Mouse (Mus musculus): ENCODE measurements around the gene Galnt17.

The Galnt17 gene

DNA sequence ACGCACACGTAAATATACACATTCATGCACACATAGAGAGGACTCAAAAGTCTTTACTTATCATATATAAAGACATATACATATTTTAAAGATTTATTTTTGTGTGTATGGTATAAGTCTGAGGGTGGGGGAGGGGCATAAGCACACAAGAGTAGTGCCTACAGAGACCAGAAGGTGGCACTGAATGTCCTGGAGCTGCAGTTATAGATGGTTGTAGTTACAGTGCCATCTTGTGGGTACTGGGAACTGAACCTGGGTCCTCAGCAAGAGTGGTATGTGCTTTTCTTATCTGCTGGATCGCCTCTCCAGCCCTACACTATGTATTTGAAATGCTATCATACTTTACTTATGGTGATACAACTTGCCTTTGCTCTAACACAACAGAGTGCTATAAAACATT, 68.5 kb downstream of the Galnt17 start:
- DNase-seq: no peak

DNA sequence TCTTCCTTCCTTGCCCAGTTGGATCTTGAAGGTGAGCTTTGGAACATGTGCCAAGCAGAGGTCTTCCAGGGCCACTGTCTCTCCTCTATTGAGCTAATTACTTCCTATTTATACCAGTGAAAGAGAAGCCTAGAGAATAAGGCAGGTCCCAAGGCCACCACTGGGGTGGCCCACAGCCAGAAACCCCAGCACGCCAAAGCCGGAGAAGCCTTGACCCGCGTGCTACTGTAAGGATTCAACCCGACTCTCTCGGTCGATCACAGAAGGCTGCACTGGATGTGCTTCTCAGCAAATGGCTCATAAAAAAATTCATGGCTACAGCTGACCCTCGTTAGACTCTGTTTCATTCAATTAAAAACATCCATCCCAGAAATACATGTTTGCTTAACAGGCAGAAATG, 71.4 kb downstream of the Galnt17 start:
- peak; percentile 3 for DNase-seq

DNA sequence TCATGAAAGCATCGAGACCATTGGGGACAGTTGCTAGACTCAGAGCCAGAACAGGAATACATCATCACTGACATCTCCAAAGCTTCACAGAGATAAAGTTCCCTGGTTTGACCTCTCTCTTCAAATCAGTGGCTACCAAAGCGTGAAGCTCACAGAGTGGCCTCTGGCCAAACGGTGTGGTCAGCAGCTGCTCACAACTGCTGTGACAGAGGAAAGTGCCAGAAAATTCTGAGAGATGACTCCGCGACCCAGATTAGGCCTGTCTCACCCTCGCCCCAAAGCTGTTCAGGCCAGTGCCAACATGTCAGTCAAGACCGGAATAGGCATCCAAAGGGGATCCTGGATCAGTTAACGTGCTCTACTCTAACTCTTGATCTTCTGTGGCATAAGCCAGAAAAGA, 74.5 kb downstream of the Galnt17 start:
- no peak for DNase-seq

DNA sequence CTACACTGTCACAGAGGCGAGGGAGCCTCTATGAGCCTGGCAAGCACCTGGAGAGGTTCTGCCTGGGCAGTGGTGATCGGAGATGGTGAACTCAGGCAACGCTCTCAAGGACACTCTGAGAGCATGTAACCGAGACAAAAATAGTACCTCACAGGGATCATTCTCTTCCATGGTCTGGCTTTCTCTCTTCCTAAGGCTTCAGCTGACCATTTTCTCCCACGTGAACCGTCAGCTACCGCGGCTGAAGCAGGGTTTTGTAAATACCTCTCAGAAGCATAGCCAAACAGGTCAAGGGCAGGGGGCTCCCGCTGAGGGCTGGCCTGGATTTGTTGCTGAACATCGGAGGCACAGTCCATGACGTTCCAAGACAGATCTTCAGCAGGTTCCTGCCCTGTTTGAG, 77.2 kb downstream of the Galnt17 start:
- no peak for DNase-seq

DNA sequence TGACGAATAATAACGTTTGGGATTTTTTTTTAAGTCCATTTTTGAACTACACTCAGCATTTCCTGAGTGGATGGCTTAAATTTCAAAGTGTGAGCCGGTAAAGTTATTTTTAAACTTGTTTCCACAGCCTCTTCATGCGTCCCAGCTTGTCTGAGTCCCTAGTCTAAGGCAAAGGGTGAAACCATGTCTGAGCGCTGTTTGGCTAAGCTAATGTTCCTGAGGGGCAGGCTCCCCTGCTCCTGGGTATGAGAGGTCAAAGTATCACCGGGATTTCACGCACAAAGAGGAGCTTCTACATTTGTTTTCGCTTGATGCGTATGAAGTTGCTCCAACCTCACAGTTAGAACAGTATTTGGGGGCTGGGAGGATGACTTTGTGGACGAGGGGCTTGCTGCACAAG, 78.6 kb downstream of the Galnt17 start:
- DNase-seq: no peak

DNA sequence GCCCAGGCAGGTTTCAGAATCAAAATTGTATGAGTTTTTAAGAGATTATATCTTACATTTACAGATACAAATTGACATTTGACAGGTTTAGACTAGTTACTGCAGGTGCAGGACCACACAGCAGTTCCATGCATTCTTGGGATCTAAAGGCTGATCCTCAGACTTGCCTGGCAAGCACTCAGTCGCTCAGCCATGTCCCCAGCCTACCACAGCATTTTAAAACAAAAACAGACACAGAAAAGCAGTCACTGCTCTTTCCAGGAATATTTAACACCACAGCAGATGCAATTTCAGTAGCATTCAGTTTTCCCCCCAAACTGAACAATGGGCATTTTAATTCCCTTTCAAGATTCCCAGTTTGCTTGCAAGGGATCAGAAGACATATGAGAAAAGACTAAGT, 84.9 kb downstream of the Galnt17 start:
- no peak for DNase-seq

DNA sequence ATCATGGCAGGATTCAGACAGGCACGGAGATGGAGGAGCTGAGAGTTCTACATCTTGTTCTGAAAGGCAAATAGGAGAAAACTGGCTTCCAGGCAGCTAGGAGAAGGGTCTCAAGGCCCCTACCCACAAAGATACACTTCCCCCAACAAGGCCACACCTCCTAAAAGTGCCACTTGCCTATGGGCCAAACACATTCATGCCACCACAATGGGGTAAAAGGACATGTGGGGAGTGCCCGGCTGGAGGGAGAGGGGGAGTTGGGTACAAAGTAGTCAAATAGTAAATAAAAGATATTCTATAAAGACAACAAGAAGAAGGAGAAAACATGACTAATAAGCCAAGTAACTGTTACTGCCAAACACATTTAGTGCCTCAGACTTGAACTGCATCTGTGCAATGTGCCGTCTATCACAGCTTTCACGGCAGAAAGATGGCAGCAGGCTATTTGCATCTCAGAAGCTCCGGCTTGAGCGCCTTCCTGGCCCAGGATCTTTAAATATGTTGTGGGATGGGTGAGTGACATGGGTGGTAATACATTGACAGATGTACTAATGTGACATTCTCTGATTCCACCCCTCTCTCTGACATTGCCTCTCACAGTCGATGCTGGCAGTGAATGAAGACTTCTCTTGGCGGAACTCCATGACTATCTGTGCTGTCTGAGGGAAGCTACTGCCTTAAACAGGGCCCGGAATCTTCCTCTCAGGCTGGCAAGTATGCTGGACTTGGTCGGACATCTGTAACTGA, 85.6 kb downstream of the Galnt17 start:
- DNase-seq: peak; percentile 3

DNA sequence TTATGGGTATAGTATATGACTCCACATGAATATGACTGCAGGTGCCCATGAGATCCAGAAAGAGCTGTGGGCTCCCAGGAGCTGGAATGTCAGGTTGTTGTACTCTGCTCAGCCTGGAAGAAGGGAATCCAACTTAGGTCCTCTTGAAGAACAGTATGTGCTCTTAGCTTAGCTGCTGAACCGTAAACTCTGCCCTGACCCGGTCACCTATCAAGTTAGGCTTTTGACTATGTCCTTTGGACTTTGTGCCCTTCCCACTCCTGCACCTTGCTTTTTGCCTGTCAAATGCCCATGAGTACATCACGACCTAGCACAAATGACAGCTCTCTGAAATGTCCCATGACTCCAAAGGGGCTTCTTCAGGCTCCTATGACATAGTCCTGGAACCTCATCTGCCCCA, 90.1 kb downstream of the Galnt17 start:
- DNase-seq: peak; percentile 12

DNA sequence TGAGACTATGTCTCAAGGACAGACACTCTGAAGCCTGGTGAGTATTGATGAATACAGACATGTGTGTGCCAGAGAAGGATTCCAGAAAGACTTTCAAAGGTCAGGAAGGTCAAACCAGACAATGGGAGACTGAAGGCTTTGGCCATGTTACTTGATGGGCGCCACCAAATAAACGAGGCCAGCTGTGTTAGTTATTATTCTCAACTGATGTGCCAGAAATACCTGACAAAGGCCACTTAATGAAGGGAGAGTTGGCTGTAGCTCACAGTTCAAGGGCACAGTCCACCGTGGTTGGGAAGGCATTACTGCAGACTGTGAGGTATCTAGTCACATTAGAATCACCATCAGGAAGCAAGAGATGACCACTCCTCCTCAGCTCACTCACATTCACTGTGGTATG, 96.7 kb downstream of the Galnt17 start:
- peak; percentile 2 for DNase-seq

DNA sequence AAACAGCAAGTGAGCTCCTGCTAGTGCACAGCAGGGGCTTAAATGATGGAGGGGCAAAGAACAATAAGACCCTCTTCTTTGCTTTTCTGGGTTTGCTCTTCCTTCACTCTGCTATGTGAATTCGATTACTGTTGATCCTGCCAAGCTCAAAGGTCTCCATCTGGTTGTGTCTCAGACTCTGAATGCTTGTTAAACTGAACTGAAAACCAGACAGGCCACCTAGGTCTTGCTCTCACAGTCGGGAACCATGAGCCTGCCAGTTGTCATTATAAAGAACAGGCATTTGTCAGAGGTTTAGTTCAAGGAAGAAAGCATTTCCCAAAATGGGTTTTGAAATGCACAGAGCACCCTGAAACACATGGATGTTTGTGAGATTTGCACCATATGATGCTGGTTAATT, 107.2 kb downstream of the Galnt17 start:
- no peak for DNase-seq

DNA sequence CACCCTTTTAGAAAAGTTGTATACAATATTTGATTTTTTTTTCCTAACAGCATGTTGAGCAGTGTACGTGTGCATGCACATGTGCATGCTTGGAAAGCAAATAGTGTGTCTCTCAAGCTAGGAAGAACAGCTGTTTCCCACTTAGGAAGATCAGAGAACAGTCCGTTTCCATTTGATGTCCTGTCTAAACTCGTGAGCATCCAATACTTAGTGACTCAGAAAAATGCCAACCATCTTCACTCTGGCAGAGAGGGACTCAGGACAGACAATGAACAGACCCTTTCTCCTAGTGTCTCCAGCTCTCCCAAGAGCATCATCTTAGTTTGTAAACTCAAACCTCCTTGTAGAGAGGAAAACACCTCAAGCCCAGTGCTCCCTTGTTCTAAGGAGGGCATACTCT, 116.0 kb downstream of the Galnt17 start:
- DNase-seq: no peak

DNA sequence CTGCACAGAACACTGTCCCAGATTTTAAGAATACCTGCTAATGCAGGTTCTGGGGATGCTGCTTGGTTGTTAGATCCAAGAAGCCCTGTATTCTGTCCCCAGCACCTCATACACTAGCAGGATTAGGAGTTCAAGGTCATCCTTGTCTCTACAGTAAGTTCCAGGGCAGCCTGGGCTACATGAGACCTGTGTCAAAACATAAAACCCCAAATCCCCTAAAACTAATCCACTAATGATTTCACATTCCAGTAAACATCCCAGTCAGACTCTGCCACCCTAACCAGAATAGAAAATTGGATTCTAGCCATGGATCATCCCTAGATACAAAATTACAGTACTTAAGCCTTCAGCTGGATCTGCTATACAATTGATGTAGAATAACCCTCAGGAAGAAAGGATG, 123.7 kb downstream of the Galnt17 start:
- no peak for DNase-seq

DNA sequence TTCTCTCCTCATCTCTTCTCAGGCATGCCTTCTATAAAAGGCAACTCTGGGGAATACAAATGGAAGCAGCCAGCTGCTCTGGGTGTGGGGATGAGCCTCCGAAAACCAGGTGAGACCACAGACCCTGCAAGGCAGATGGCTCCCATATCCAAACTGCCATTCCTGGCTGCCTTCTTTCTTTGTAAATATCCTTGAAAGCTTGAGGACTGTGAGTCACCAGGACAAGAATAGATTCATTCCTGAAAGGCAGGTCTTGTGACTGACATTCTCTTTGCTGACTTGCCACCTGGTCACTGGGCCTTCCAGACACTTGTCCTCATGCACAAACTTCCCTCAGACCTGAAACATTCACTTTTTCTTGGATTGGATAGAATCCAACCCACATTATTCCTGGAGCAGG, 127.1 kb downstream of the Galnt17 start:
- DNase-seq: no peak

DNA sequence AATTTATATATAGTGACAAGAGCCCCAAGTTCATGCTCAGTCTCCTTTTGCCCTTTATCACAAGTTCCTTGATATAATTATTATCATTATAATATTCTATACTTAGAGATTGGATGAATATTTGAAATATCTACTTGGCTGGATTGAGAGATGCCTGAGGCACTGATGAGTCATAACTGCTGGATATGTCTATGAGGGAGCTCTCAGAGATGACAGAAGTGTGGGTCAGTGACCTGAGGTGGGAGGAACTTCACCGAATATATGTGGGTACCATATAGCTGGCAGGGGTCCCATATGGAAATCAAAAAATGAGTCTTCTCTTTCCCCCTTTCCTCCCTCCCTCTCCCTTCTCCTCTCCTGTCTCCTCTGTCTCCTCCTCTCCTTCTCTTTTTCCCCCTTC, 127.5 kb downstream of the Galnt17 start:
- DNase-seq: no peak

DNA sequence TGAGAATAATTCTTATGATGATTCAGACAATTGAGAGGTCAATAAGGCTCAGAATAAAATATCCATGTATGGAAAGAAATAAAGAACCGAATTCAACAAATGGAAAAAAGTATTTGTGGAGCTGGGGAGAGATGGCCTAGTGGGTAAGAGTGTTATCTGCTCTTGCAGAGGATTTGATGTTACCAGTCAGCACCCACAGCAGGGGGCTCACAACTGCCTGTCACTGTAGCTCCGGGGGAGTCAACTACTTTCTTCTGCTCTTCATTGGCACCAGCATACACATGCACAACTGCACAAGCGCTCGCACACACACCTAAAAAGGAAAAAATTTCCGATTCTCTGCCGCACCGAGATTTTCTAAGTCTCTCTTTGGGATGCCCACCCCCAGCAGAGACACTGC, 130.4 kb downstream of the Galnt17 start:
- DNase-seq: no peak

DNA sequence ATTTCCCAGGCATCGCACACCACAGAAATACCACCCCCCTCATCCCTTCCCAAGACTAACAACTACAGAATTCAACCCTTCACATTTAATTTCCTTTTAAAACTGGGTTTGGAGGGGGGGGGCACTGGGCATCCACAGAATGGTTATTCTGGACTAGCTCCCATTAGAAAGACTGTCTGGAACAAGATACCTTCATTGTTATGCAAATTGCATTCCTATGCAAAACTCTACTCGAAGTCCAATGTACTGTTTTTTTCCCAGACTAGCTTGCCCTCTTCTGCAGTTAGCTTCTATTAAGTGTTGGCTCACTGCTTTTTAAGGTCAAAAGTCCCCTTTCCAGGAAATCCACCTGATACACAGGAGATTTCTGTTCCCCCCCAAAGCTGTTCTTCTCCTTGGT, 131.1 kb downstream of the Galnt17 start:
- no peak for DNase-seq

DNA sequence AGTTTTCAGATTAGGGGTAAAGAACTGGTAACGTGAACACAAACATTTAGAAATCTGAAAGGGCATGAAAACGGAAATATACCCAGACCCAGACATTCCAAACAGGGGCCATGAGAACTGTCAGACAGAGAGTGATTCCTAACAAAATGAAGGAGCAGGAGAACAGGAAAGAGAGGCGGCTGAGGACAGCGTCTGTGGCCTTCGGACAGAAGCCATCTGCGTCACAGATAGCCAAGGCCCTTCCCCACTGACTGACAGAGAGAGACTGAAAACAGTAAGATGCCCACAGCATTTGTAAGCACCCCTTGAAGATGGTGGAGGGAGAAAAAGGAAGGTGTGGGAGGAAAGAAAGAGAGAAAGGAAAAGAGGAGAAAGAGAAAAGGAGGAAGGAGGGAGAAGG, 139.1 kb downstream of the Galnt17 start:
- no peak for DNase-seq

DNA sequence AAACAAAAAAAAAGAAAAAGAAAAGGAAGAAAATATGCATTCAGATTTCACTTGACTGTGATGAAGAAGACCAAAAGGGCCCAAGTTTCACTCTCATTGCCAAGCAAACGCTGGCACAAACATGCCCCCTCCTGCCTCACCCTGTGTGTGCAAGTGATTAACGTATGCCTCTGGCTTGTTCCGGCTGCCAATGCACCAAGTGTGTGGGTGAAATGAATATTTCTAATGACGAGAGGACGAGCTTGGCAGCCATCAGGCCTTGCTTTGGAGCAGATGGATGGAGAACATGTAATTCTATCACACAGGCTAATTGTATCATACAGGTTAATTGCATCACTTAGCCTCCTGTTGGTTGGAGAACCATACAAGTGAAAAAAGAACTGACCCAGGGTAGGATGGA, 140.9 kb downstream of the Galnt17 start:
- no peak for DNase-seq

DNA sequence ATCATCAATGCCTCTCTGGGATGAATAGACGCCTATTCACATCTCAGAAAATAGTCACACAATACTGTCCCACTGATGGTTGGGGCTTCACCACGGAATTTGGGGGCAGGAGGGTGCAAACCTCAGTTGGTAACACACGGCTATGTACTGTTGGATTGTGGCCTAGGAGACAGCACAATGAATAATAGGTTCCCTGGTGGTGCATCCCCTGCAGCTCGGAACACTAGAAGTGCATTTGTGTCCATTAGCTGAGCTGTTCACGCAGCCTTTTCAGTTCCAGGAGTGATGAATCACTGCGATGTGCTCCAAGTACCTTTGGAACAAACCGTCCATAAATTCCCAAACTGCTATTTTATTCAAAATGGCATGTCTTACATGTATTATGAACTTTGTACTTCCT, 142.6 kb downstream of the Galnt17 start:
- no peak for DNase-seq

DNA sequence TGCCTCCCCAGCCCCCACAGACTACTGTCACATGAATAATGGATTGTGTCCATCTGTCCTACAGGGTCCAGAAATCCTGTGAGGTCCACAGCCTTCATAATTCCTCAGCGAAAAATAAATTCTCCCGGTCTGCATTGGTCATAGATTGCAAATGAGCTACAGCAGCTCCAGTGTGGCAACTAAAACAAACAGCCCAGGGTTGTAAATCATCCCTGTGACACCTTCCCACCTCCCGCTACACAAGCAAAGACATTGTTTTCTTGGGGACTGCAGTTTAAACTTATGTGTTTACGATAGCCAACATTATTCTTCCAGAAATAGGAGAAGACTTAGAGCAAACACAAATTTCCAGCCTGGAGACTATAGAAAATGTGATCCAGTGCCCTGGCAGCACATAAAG, 150.4 kb downstream of the Galnt17 start:
- no peak for DNase-seq

DNA sequence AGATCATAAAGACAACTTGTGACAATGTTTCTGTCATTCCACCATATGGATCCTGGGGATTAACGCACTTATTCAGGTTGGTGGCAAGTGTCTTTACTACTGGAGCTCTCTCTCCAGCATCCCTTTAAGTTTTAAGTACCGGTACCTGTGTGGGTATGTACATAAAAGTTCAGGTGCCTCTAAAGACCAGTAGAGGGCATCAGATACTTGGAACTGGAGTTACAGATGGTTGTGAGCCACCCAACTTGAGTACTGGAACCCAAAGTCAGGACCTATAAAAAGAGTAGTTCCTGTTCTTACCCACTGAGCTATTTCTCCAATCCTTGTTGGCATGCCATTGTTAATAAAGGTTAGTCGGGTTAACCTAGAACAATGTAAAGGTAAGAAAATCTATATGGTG, 152.0 kb downstream of the Galnt17 start:
- no peak for DNase-seq

DNA sequence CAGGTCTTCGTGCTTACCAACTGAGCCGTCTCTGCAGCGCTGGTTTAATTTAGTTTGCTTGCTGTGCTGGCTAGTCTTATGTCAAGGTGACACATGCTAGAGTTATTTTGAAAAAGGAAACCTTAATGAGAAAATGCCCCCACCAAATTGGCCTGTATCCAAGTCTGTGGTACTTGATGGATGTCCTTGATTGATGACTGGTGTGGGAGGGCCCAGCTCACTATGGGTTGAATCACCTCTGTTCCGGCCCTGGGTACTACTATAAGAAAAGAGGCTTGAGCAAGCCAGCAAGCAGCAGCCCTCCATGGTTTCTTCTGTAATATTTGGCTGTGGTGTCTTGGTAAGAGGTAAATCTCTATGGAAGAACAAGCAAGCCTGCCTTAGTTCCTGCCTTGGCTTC, 165.7 kb downstream of the Galnt17 start:
- no peak for DNase-seq

DNA sequence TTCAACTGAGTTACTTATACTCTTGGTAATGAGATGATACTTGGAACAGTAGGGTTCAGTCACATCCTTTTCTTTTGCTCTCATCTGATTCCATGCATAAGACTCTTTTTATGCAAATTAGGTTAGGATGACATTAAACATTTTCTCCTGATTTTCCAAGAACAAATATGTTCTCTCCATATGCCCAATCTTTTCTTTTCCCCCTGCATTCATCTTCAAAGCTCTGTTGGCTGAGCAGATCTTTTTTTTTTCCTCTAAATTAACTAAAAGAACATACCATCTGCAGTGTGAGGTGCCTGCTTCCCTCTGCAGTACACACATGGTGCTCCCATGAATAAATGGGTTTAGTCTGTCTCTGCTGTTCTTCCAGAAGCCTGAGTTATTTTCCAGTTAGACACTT, 173.5 kb downstream of the Galnt17 start:
- no peak for DNase-seq

DNA sequence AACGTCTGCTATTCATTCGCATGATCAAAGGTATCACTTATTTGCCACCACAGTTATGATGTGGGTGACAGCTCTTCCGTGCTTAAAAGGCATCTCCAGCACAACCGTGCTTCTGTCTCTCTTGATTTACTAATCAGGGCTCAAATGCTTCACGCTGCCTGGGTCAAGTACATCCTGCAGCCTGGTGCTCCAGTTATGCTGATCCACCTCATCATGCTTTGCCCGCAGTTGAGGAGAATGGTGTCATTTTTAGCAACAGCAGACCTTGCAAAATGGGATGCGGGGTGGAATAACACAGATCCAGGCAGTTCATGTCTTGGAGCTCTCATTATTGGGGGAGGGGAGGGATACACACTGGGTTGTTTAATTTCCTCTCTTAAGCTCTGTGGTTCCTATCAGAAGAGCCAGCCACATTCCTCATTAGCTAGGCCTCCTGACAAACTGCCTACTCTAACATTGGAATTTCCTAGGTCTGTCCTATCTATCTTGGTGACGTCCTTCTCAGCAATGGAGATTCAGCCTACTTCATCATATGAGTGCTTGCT, 187.9 kb downstream of the Galnt17 start:
- no peak for DNase-seq

DNA sequence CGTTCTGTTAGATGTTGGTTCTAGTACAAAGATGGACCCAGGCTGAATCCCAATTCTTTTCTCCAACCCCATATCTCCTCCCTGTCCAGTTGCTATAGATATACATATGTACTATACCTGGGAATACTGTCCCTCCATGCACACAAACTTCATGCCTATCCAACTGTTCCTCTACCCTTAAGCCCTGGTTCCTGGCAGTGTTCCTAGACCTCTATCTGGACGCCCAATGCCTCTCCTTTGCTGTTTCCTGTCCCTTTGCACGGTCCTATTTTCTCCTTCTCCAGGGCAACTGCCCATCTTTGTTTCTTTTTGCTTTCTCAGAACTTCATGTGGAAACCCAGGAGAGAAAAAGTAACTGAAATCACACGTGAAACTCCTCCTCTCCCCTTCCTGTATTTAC, 188.4 kb downstream of the Galnt17 start:
- no peak for DNase-seq
